Mouse (Mus musculus) E14TG2a.4 (cell line): Measurements from ENCODE around the gene Spag8.

ENCODE experiments used
- CTCF ChIP-seq: conservative IDR thresholded peaks from 2 replicates; pipeline ENCODE4 v1.5.1; 2014; ENCODE audit warnings: low read length
- NANOG ChIP-seq: IDR thresholded peaks from 2 replicates; pipeline ENCODE4 v1.6.1; 2014; ENCODE audit warnings: borderline replicate concordance, low read length, mixed read lengths

- TF ChIP-seq CTCF = no peak
- no peak for TF ChIP-seq NANOG
Measured at GRCm38 (mm10) chr4:43620146-43620778, 33.1 kb downstream of the Spag8 start.
